ENCODE assay signal across 13 mouse cellular contexts in the genomic region with DNA sequence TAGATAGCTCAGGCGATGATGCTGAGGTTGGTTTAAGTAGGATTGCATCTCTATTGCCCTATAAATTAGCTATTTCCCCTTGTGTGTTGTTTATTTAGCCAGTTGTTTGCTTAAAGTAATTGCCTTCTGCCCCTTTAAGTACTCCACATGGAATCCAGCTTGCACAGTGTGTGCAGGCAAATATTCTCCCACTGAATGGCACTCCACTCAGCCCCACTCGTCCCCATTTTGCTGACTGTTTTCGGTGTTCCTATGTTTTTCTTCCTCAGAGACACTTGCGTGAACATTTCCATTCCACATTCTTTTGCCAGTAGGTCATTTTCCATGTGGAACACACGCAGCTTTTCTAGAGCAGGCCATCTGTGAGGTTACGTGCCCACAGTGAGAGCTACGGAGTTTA.
"Had no signal": no experiment of that assay in that cellular context is flagged by ENCODE, and none has a peak within 500 bp of the region (broad histone marks: within the 10 kb centered on the region; RNA-seq: fewer than 3 reads in every experiment).

No protein-coding gene starts in this region.

- H3K27me3 ChIP-seq: intestine, embryonic 15.5 days; limb, embryonic 15.5 days; liver, embryonic 13.5 days; midbrain, embryonic 13.5 days had no signal

- H3K36me3 ChIP-seq: midbrain, embryonic 13.5 days had no signal

- H3K4me2 ChIP-seq: intestine, embryonic 15.5 days; limb, embryonic 15.5 days; liver, embryonic 13.5 days; midbrain, embryonic 13.5 days had no signal

- H3K9me3 ChIP-seq: intestine, embryonic 15.5 days; limb, embryonic 15.5 days; liver, embryonic 13.5 days; midbrain, embryonic 13.5 days had no signal

- DNase-seq: kidney, adult 18-20 months; kidney, postnatal 10 days; kidney, postnatal 4 days; liver, embryonic 13.5 days; liver, postnatal 0 days; right cerebral cortex, postnatal 4 days; spleen, adult 18-20 months; thymus, adult 18-20 months; thymus, postnatal 14 days had no signal

- ATAC-seq: intestine, embryonic 15.5 days; liver, postnatal 0 days; midbrain, embryonic 13.5 days had no signal

- H3K4me3 ChIP-seq: intestine, embryonic 15.5 days; layer of hippocampus, adult 2 months; limb, embryonic 15.5 days; liver, embryonic 13.5 days; midbrain, embryonic 13.5 days had no signal

- H3K27ac ChIP-seq: intestine, embryonic 15.5 days; layer of hippocampus, adult 2 months; limb, embryonic 15.5 days; liver, embryonic 13.5 days; midbrain, embryonic 13.5 days had no signal

- H3K4me1 ChIP-seq: intestine, embryonic 15.5 days; limb, embryonic 15.5 days; liver, embryonic 13.5 days; midbrain, embryonic 13.5 days had no signal

- H3K9ac ChIP-seq: intestine, embryonic 15.5 days; limb, embryonic 15.5 days; liver, embryonic 13.5 days; liver, postnatal 0 days; midbrain, embryonic 13.5 days had no signal
